Mouse (Mus musculus): ENCODE data around the gene Igfbp6. TPM values are rescaled to one million over a fixed set of nuclear protein-coding genes. Genes with fewer than 3 reads are reported as not detected.

Igfbp6 gene
- polyA plus RNA-seq, 1 experiment from 2014 or later, result 9.5 TPM

DNA sequence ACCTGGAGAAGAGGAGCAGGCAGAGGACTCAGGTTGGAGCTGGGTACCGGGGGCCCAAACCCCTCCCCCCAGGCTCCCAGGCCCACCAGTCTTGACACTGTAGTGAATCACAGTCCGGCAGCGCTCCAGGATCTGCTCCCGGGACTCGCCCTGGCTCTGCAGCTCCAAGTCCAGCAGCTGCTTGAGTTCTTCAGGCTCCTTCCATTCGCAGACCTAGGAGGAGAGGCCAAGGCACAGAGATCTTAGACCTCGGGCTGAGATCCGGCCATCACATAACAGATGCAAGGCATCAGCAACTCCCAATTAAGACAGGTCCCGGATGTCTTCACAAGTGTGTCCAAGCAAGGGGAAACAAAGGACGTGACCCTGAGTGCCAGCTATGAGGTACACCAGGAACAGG is 43.9 kb downstream of the Igfbp6 start:
- H3K9ac ChIP-seq, result no peak overlapping the region
- H3K9me3 ChIP-seq (replicated peaks), result no peaks in the 10 kb centered on the region
- H3K4me2 ChIP-seq, result no peak overlapping the region
- peaks cover 2% of the 10 kb centered on the region; the same call in 1 of the 2 replicates for H3K4me1 ChIP-seq (replicated peaks)
- peaks cover 11% of the 10 kb centered on the region; the same call in 1 of the 2 replicates for H3K36me3 ChIP-seq
- H3K4me3 ChIP-seq, result no peak overlapping the region
- H3K27ac ChIP-seq, result no peak overlapping the region
- no peak for ATAC-seq (replicated peaks; ENCODE audit: insufficient number of reproducible peaks, insufficient read depth, low FRiP score, low read depth)
- no peaks in the 10 kb centered on the region for H3K27me3 ChIP-seq
- 74% methylated on average over 10 of the region's 10 CpGs for WGBS

DNA sequence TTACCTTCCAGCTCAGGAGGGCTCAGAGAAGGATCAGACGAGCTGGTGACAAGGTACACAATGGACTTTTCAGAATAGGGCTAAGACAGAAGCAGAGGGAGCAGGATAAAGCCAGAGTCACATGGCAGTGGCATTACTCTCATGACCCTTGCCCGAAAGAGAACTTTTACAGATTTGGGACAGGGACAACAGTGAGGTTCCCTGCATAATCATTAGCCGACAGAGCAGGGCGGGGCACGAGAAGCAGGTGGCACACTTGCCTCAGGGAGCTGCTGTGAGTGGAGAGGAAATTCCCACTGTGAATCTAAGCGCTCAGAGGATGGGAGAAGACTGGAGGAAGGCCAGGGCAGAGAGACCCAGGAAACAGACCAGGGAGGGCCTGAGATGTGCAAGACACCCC is 44.7 kb downstream of the Igfbp6 start:
- H3K27me3 ChIP-seq, result no peaks in the 10 kb centered on the region
- 67% methylated on average over 6 of the region's 6 CpGs for WGBS

DNA sequence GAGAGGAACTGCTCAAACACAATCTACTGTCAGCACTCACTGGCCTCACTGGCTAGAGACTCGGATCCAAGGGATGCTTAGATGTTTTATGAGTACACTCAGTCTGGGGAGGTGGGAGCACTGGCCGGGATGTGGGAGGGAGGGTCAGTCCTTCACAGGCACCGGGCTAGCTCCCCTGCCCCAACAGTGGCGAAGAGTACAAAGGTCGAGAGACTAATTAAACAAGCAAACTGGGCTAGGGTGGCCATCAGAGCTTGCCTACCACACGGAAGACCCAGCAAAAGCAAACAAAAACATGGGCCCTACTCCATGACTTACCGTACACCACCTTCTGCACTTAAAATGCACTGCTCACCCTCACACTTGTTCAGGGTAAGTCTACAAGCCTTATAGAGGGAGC is 47.5 kb downstream of the Igfbp6 start:
- H3K36me3 ChIP-seq, result no peaks in the 10 kb centered on the region
- peaks cover 2% of the 10 kb centered on the region; the same call in 1 of the 2 replicates for H3K4me1 ChIP-seq (replicated peaks)
- no peak overlapping the region for H3K9ac ChIP-seq
- WGBS, result 70% methylated on average over 7 of the region's 7 CpGs
- no peak overlapping the region for H3K4me3 ChIP-seq
- no peak overlapping the region for H3K27ac ChIP-seq
- no peaks in the 10 kb centered on the region for H3K9me3 ChIP-seq (replicated peaks)
- H3K27me3 ChIP-seq, result no peaks in the 10 kb centered on the region
- H3K4me2 ChIP-seq, result no peak overlapping the region
- ATAC-seq (replicated peaks; ENCODE audit: insufficient number of reproducible peaks, insufficient read depth, low FRiP score, low read depth), result no peak

More for the DNA sequence above, 44.7 kb downstream of the Igfbp6 start:
- Histone ChIP-seq H3K4me3 (no peak overlapping the region), H3K27ac (no peak overlapping the region), H3K9ac (no peak overlapping the region), H3K36me3 (peaks cover 10% of the 10 kb centered on the region; the same call in 1 of the 2 replicates), H3K4me2 (no peak overlapping the region), H3K4me1 (replicated peaks) (peaks cover 2% of the 10 kb centered on the region; the same call in 1 of the 2 replicates), H3K9me3 (replicated peaks) (no peaks in the 10 kb centered on the region)
- no peak for ATAC-seq (replicated peaks; ENCODE audit: insufficient number of reproducible peaks, insufficient read depth, low FRiP score, low read depth)

DNA sequence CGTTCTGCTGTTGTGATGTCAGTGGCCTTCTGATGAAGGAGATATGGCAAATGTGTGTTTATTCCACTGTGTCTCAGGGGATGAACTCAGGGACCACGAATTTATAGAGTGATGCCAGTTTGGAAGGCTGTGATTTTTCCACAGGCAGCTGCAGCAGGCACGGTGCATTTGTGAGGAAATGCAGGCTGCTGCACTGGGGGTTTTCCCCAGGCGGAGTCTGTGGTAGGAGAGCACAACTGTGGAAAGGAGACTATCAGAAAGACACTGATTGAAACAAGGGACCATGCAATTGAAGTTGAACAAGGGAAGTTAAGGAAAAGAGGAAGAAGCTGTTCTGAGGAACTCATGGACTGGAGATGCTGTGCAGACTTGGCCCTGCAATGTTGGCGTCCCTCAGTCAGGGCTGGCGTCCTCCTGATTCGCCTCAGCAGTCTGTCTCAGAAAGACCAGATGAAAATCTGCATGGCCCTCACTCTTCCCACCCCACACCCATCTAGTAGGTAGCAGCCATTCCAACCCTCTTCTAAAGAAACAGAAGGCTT is 48.2 kb downstream of the Igfbp6 start:
- Histone ChIP-seq H3K9ac (no peak overlapping the region), H3K27me3 (no peaks in the 10 kb centered on the region), H3K9me3 (replicated peaks) (no peaks in the 10 kb centered on the region), H3K4me2 (no peak overlapping the region), H3K4me3 (no peak overlapping the region), H3K27ac (no peak overlapping the region), H3K36me3 (no peaks in the 10 kb centered on the region), H3K4me1 (replicated peaks) (peaks cover 2% of the 10 kb centered on the region; the same call in 1 of the 2 replicates)
- no peak; the same call in 1 of the 2 replicates for ATAC-seq (replicated peaks; ENCODE audit: insufficient number of reproducible peaks, insufficient read depth, low FRiP score, low read depth)
- 57% methylated on average over 7 of the region's 7 CpGs for WGBS

DNA sequence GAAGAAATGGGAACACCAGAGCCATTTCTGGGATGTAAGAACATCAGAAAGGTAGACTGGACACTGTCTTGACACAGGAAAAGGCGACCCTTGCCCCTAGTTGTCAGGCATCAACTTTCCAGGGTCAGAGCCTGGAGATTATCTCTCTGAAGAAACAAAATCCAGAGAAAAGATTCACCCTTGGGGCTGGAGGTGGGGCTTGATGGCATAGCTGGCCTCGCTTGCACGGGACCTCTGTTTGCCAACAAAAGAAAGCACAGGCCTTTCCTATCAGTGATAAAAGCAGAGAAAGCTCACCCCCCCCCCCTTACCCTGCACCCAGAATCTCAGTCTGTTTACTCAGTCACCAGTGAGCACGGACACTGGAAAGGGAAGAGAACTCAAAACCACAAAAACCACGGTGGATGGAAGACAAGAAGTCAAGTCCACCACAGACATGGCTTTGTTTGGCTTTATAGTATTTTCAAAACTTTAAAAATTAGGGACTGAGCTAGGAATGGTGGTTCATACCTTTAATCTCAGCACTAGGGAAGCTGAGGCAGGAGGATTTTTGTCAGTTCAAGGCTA is 48.7 kb downstream of the Igfbp6 start:
- no peak overlapping the region for H3K9ac ChIP-seq

DNA sequence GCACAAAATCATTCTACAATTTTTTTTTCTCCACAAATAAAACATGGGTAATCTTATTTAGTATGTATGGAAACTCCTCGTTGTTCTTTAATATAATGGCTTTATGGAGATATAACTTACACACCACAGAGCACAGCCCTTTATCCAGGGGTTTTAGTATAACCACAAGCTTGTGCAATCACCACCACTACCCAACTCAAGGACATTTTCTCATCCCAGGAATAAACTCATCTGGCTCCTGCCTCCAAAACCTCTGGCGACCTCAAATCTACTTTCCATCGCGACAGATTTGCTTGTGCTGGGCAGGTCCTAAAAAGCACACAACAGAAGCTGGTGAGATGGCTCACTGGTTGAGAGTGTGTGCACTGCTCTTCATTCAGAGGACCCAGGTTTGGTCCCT is 49.5 kb downstream of the Igfbp6 start:
- H3K4me1 ChIP-seq (replicated peaks), result no peaks in the 10 kb centered on the region
- ATAC-seq (replicated peaks; ENCODE audit: insufficient number of reproducible peaks, insufficient read depth, low FRiP score, low read depth), result no peak
- H3K9ac ChIP-seq, result no peak overlapping the region
- no peak overlapping the region for H3K27ac ChIP-seq
- H3K4me2 ChIP-seq, result no peak overlapping the region
- H3K9me3 ChIP-seq (replicated peaks), result no peaks in the 10 kb centered on the region
- 84% methylated on average over 4 of the region's 4 CpGs for WGBS
- H3K36me3 ChIP-seq, result no peaks in the 10 kb centered on the region
- H3K27me3 ChIP-seq, result no peaks in the 10 kb centered on the region
- H3K4me3 ChIP-seq, result no peak overlapping the region

More for the DNA sequence above, 48.7 kb downstream of the Igfbp6 start:
- WGBS, result 42% methylated on average over 5 of the region's 5 CpGs
- ATAC-seq (replicated peaks; ENCODE audit: insufficient number of reproducible peaks, insufficient read depth, low FRiP score, low read depth), result no peak
- Histone ChIP-seq H3K4me2 (no peak overlapping the region), H3K27ac (no peak overlapping the region), H3K4me1 (replicated peaks) (peaks cover 2% of the 10 kb centered on the region; the same call in 1 of the 2 replicates), H3K9me3 (replicated peaks) (no peaks in the 10 kb centered on the region), H3K36me3 (no peaks in the 10 kb centered on the region), H3K4me3 (no peak overlapping the region), H3K27me3 (no peaks in the 10 kb centered on the region)

DNA sequence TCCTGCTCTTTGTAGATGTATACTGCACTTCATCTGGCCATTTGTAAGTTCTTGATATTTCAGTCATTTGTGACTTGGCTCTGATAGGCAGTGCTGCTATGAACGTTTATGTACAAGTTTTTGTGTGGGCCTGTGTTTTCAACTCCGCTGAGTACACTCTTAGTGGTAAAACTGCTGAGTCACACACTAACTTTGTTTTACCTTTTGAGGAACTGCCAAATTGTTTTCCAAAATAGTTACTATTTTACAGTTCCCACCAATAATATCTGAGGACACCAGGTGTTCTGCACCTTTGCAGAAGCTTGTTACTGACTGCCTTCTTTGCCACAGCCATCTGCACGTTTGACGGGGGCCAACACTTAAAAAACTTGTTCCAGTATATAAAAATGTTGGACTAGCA is 50.3 kb downstream of the Igfbp6 start:
- H3K4me1 ChIP-seq (replicated peaks), result no peaks in the 10 kb centered on the region
- H3K9me3 ChIP-seq (replicated peaks), result no peaks in the 10 kb centered on the region
- no peak overlapping the region for H3K27ac ChIP-seq
- H3K27me3 ChIP-seq, result no peaks in the 10 kb centered on the region
- no peaks in the 10 kb centered on the region for H3K36me3 ChIP-seq
- H3K4me2 ChIP-seq, result no peak overlapping the region
- 78% methylated on average over 4 of the region's 4 CpGs for WGBS
- ATAC-seq (replicated peaks; ENCODE audit: insufficient number of reproducible peaks, insufficient read depth, low FRiP score, low read depth), result no peak
- H3K9ac ChIP-seq, result no peak overlapping the region
- H3K4me3 ChIP-seq, result no peak overlapping the region

DNA sequence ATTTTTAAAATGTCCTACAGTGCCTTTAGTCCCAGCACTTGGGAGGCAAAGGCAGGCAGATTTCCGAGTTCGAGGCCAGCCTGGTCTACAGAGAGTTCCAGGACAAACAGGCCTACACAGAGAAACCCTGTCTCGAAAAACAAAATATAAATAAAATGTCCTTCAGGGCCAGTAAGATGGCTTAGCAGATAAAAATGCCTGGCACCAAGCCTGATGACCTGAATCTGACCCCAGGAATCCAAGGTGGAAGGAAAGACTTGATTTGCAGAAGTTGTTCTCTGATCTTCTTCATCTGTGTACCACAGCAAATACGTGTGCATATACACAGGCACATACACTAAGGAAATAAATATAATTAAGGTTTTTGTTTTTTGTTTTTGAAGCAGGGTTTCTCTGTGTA is 51.2 kb downstream of the Igfbp6 start:
- Histone ChIP-seq H3K27ac (no peak overlapping the region), H3K27me3 (no peaks in the 10 kb centered on the region), H3K36me3 (no peaks in the 10 kb centered on the region), H3K4me1 (replicated peaks) (no peaks in the 10 kb centered on the region), H3K4me2 (no peak overlapping the region), H3K4me3 (no peak overlapping the region), H3K9ac (no peak overlapping the region), H3K9me3 (replicated peaks) (no peaks in the 10 kb centered on the region)
- 66% methylated on average over 4 of the region's 4 CpGs for WGBS
- no peak for ATAC-seq (replicated peaks; ENCODE audit: insufficient number of reproducible peaks, insufficient read depth, low FRiP score, low read depth)

DNA sequence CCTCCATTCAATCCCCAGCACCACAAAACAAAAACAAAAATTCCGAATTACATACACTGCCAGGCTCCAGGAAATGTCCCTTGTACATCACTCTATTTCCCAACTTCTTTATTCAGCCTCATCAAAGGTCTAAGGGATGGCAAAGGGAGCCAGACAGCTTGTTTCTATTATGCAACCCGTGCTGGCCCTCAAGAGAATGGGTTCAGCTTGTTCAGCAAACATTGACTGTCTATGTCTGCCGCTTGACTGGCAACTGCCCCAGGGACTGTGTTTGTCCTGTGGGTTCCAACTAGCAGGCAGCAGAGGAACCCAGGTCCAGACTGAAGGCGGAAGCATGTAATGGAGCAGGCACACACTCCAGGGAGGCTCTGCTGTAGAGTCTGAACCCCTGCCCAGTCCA is 54.7 kb downstream of the Igfbp6 start:
- H3K27ac ChIP-seq, result no peak overlapping the region
- no peak overlapping the region for H3K4me3 ChIP-seq
- no peak overlapping the region for H3K4me2 ChIP-seq
- no peak overlapping the region for H3K9ac ChIP-seq
- H3K4me1 ChIP-seq (replicated peaks), result peaks cover 10% of the 10 kb centered on the region
- H3K9me3 ChIP-seq (replicated peaks), result no peaks in the 10 kb centered on the region
- H3K36me3 ChIP-seq, result no peaks in the 10 kb centered on the region
- no peak for ATAC-seq (replicated peaks; ENCODE audit: insufficient number of reproducible peaks, insufficient read depth, low FRiP score, low read depth)
- no peaks in the 10 kb centered on the region for H3K27me3 ChIP-seq
- 84% methylated on average over 4 of the region's 4 CpGs for WGBS

Other genes starting within 250 kb of the Igfbp6 start
- 1.0 and 3.4 TPM in 2 replicates for gene Krt4, start 219.6 kb upstream of the Igfbp6 start, polyA plus RNA-seq (2015; fragmentation: Nextera tagmentation; extraction: Ambion mirVana)
- 0.87 and 0.95 TPM in 2 replicates for gene Krt79, start 204.0 kb upstream of the Igfbp6 start, polyA plus RNA-seq (2015; fragmentation: Nextera tagmentation; extraction: Ambion mirVana)
- gene Krt78, start 190.1 kb upstream of the Igfbp6 start, polyA plus RNA-seq (2015; fragmentation: Nextera tagmentation; extraction: Ambion mirVana), result 0.04 and 0.10 TPM in 2 replicates
- 30.3 and 197 TPM in 2 replicates for gene Krt8, start 139.9 kb upstream of the Igfbp6 start, polyA plus RNA-seq (2015; fragmentation: Nextera tagmentation; extraction: Ambion mirVana)
- gene Krt18, start 116.2 kb upstream of the Igfbp6 start, polyA plus RNA-seq (2015; fragmentation: Nextera tagmentation; extraction: Ambion mirVana), result 33.1 and 213 TPM in 2 replicates
- gene Eif4b, start 70.6 kb upstream of the Igfbp6 start, polyA plus RNA-seq (2015; fragmentation: Nextera tagmentation; extraction: Ambion mirVana), result 56.5 and 71.8 TPM in 2 replicates
- 30.9 and 31.0 TPM in 2 replicates for gene Tns2, start 43.9 kb upstream of the Igfbp6 start, polyA plus RNA-seq (2015; fragmentation: Nextera tagmentation; extraction: Ambion mirVana)
- gene Spryd3, start 8.1 kb upstream of the Igfbp6 start, polyA plus RNA-seq (2015; fragmentation: Nextera tagmentation; extraction: Ambion mirVana), result 16.0 and 22.4 TPM in 2 replicates
- 0.23 and 0.63 TPM in 2 replicates for gene Soat2, start 6.2 kb downstream of the Igfbp6 start, polyA plus RNA-seq (2015; fragmentation: Nextera tagmentation; extraction: Ambion mirVana)
- 25.8 and 34.3 TPM in 2 replicates for gene Zfp740, start 58.9 kb downstream of the Igfbp6 start, polyA plus RNA-seq (2015; fragmentation: Nextera tagmentation; extraction: Ambion mirVana)
- gene Csad, start 60.4 kb downstream of the Igfbp6 start, polyA plus RNA-seq (2015; fragmentation: Nextera tagmentation; extraction: Ambion mirVana), result 31.1 and 47.9 TPM in 2 replicates
- gene Itgb7, start 87.6 kb downstream of the Igfbp6 start, polyA plus RNA-seq (2015; fragmentation: Nextera tagmentation; extraction: Ambion mirVana), result 1.7 and 8.9 TPM in 2 replicates
- 7.9 and 15.8 TPM in 2 replicates for gene Rarg, start 113.2 kb downstream of the Igfbp6 start, polyA plus RNA-seq (2015; fragmentation: Nextera tagmentation; extraction: Ambion mirVana)
- not detected in 2 replicates for gene Gm9918, start 126.2 kb downstream of the Igfbp6 start, polyA plus RNA-seq (2015; fragmentation: Nextera tagmentation; extraction: Ambion mirVana)
- 39.3 and 47.4 TPM in 2 replicates for gene Mfsd5, start 135.1 kb downstream of the Igfbp6 start, polyA plus RNA-seq (2015; fragmentation: Nextera tagmentation; extraction: Ambion mirVana)
- 14.7 and 20.0 TPM in 2 replicates for gene Espl1, start 151.9 kb downstream of the Igfbp6 start, polyA plus RNA-seq (2015; fragmentation: Nextera tagmentation; extraction: Ambion mirVana)
- 261 and 296 TPM in 2 replicates for gene Pfdn5, start 181.8 kb downstream of the Igfbp6 start, polyA plus RNA-seq (2015; fragmentation: Nextera tagmentation; extraction: Ambion mirVana)
- gene Myg1, start 187.3 kb downstream of the Igfbp6 start, polyA plus RNA-seq (2015; fragmentation: Nextera tagmentation; extraction: Ambion mirVana), result 47.9 and 69.2 TPM in 2 replicates
- 39.1 and 52.4 TPM in 2 replicates for gene Aaas, start 206.4 kb downstream of the Igfbp6 start, polyA plus RNA-seq (2015; fragmentation: Nextera tagmentation; extraction: Ambion mirVana)
- gene Sp7, start 222.8 kb downstream of the Igfbp6 start, polyA plus RNA-seq (2015; fragmentation: Nextera tagmentation; extraction: Ambion mirVana), result 0.15 and 0.22 TPM in 2 replicates

Data from heart, embryonic 15.5 days (tissue).